Mouse (Mus musculus) hindbrain, embryonic 16.5 days (tissue): ENCODE measurements at regions not wholly inside any gene's neighbourhood (a gene's known extent, or its start where the extent isn't known, plus 50 kb on each side); places are given as distances from the start of the nearest gene placed in this dataset.
A peak's percentile ranks its signal among the peaks of the same experiment; 100 is the strongest.

Experiments used
- ATAC-seq: fragments of 200-750 bp; cut with Nextera tagmentation; 2 replicates; pipeline ENCODE4 v1.8.0; 2017; ENCODE audit warnings: moderate TSS enrichment, moderate library complexity
- H3K27ac ChIP-seq: fragments of 300-500 bp; sonication (generic); 2 replicates; pipeline ENCODE4 v1.5.1; 2014; ENCODE audit warnings: low read depth, mild to moderate bottlenecking, control low read depth, low read length, moderate library complexity
- H3K27me3 ChIP-seq: fragments of 300-500 bp; sonication (generic); replicated peaks from 2 replicates; pipeline ENCODE4 v1.6.1; 2014; ENCODE audit warnings: low read length; ENCODE audit not compliant: control insufficient read depth, insufficient read depth
- H3K36me3 ChIP-seq: fragments of 300-500 bp; sonication (generic); 2 replicates; pipeline ENCODE4 v1.6.1; 2014; ENCODE audit warnings: mild to moderate bottlenecking, low read length, moderate library complexity, mixed read lengths; ENCODE audit not compliant: control insufficient read depth, insufficient read depth
- H3K4me1 ChIP-seq: fragments of 300-500 bp; sonication (generic); 2 replicates; pipeline ENCODE4 v1.6.1; 2014; ENCODE audit warnings: low read depth, low read length; ENCODE audit not compliant: control insufficient read depth, insufficient read depth
- H3K4me2 ChIP-seq: fragments of 300-500 bp; sonication (generic); 2 replicates; pipeline ENCODE4 v1.6.1; 2014; ENCODE audit warnings: mild to moderate bottlenecking, low read length, control low read depth, moderate library complexity
- H3K4me3 ChIP-seq: fragments of 300-500 bp; sonication (generic); 2 replicates; pipeline ENCODE4 v1.5.1; 2014; ENCODE audit warnings: mild to moderate bottlenecking, low read length, control low read depth, moderate library complexity
- H3K9ac ChIP-seq: fragments of 300-500 bp; sonication (generic); 2 replicates; pipeline ENCODE4 v1.6.1; 2014; ENCODE audit warnings: low read depth, mild to moderate bottlenecking, control low read depth, low read length, moderate library complexity
- H3K9me3 ChIP-seq: fragments of 300-500 bp; sonication (generic); 2 replicates; pipeline ENCODE4 v1.6.1; 2014; ENCODE audit warnings: mild to moderate bottlenecking, low read length, moderate library complexity; ENCODE audit not compliant: control insufficient read depth
- WGBS: fragments of 180-500 bp; shearing (Covaris S2); extraction: QIAGEN DNeasy Blood & Tissue Kit; methylation state at CpG from one replicate; pipeline ENCODE4 v1.1.7; 2014; 5-methylcytosine and 5-hydroxymethylcytosine counted together

- Histone ChIP-seq H3K4me1 (no peaks in the 10 kb centered on the region), H3K27me3 (no peaks in the 10 kb centered on the region), H3K9me3 (no peaks in the 10 kb centered on the region), H3K36me3 (no peaks in the 10 kb centered on the region), H3K4me3 (no peak overlapping the region), H3K27ac (no peak overlapping the region), H3K4me2 (no peak overlapping the region), H3K9ac (no peak overlapping the region)
- ATAC-seq, result no peak
- 90% methylated on average over 1 of the region's 1 CpGs for WGBS
Measured at GRCm38 (mm10) chr1:138371474-138371873, 97.9 kb downstream of the Atp6v1g3 start.

- H3K9ac ChIP-seq, result no peak overlapping the region
- no peaks in the 10 kb centered on the region for H3K36me3 ChIP-seq
- WGBS, result 80% methylated on average over 3 of the region's 3 CpGs
- no peaks in the 10 kb centered on the region for H3K9me3 ChIP-seq
- H3K4me1 ChIP-seq, result peaks cover 6% of the 10 kb centered on the region
- no peak overlapping the region for H3K27ac ChIP-seq
- no peaks in the 10 kb centered on the region for H3K27me3 ChIP-seq
- ATAC-seq, result no peak
- no peak overlapping the region for H3K4me3 ChIP-seq
- no peak overlapping the region for H3K4me2 ChIP-seq
Measured at GRCm38 (mm10) chr1:138384146-138384545, 110.6 kb downstream of the Atp6v1g3 start.

GRCm38 (mm10) chr1:138385156-138385841, 111.8 kb downstream of the Atp6v1g3 start:
- WGBS, result 27% methylated on average over 19 of the region's 19 CpGs
- peaks cover 6% of the 10 kb centered on the region for H3K4me1 ChIP-seq
- peak overlapping the region; percentile 45; the same call in 1 of the 2 replicates for H3K9ac ChIP-seq
- H3K4me3 ChIP-seq, result peak overlapping the region; percentile 16; the same call in 1 of the 2 replicates
- peak; percentile 89 for ATAC-seq
- no peaks in the 10 kb centered on the region for H3K9me3 ChIP-seq
- no peaks in the 10 kb centered on the region for H3K36me3 ChIP-seq
- H3K27me3 ChIP-seq, result no peaks in the 10 kb centered on the region
- H3K27ac ChIP-seq, result peak overlapping the region; percentile 39; the same call in 1 of the 2 replicates
- H3K4me2 ChIP-seq, result peak overlapping the region; percentile 51

- H3K9ac ChIP-seq, result no peak overlapping the region
- no peak overlapping the region for H3K27ac ChIP-seq
- ATAC-seq, result 0 out of 2 replicates have a peak, but pooled peaks have one; percentile 13
Measured at GRCm38 (mm10) chr1:138386001-138386400, 112.5 kb downstream of the Atp6v1g3 start.

GRCm38 (mm10) chr1:138388634-138389033, 115.1 kb downstream of the Atp6v1g3 start:
- no peak overlapping the region for H3K4me3 ChIP-seq
- H3K27me3 ChIP-seq, result no peaks in the 10 kb centered on the region
- H3K27ac ChIP-seq, result no peak overlapping the region
- no peak overlapping the region for H3K9ac ChIP-seq
- peak; percentile 61 for ATAC-seq
- no peaks in the 10 kb centered on the region for H3K36me3 ChIP-seq
- WGBS, result 66% methylated on average over 8 of the region's 8 CpGs
- no peak overlapping the region for H3K4me2 ChIP-seq
- no peaks in the 10 kb centered on the region for H3K9me3 ChIP-seq
- peaks cover 6% of the 10 kb centered on the region for H3K4me1 ChIP-seq

More at GRCm38 (mm10) chr1:138386001-138386400, 112.5 kb downstream of the Atp6v1g3 start:
- no peak overlapping the region for H3K4me2 ChIP-seq
- H3K27me3 ChIP-seq, result no peaks in the 10 kb centered on the region
- H3K4me3 ChIP-seq, result no peak overlapping the region
- H3K4me1 ChIP-seq, result peaks cover 6% of the 10 kb centered on the region
- H3K36me3 ChIP-seq, result no peaks in the 10 kb centered on the region
- H3K9me3 ChIP-seq, result no peaks in the 10 kb centered on the region
- WGBS, result 57% methylated on average over 5 of the region's 5 CpGs

GRCm38 (mm10) chr1:138389676-138390075, 116.1 kb downstream of the Atp6v1g3 start:
- ATAC-seq, result no peak

GRCm38 (mm10) chr1:138418610-138419009, 145.1 kb downstream of the Atp6v1g3 start:
- no peak overlapping the region for H3K4me2 ChIP-seq
- H3K27ac ChIP-seq, result no peak overlapping the region
- H3K4me3 ChIP-seq, result no peak overlapping the region
- no peaks in the 10 kb centered on the region for H3K9me3 ChIP-seq
- 76% methylated on average over 3 of the region's 3 CpGs for WGBS
- H3K36me3 ChIP-seq, result no peaks in the 10 kb centered on the region
- no peaks in the 10 kb centered on the region for H3K4me1 ChIP-seq
- ATAC-seq, result no peak
- H3K27me3 ChIP-seq, result no peaks in the 10 kb centered on the region
- H3K9ac ChIP-seq, result no peak overlapping the region

More at GRCm38 (mm10) chr1:138389676-138390075, 116.1 kb downstream of the Atp6v1g3 start:
- H3K4me2 ChIP-seq, result no peak overlapping the region
- H3K9ac ChIP-seq, result no peak overlapping the region
- no peaks in the 10 kb centered on the region for H3K36me3 ChIP-seq
- 54% methylated on average over 1 of the region's 1 CpGs for WGBS
- H3K9me3 ChIP-seq, result no peaks in the 10 kb centered on the region
- H3K4me3 ChIP-seq, result no peak overlapping the region
- H3K4me1 ChIP-seq, result peaks cover 6% of the 10 kb centered on the region
- no peaks in the 10 kb centered on the region for H3K27me3 ChIP-seq
- H3K27ac ChIP-seq, result no peak overlapping the region

GRCm38 (mm10) chr1:138427416-138427815, 153.9 kb downstream of the Atp6v1g3 start:
- Histone ChIP-seq H3K4me2 (no peak overlapping the region), H3K36me3 (no peaks in the 10 kb centered on the region), H3K27ac (no peak overlapping the region), H3K27me3 (no peaks in the 10 kb centered on the region), H3K9me3 (no peaks in the 10 kb centered on the region), H3K9ac (no peak overlapping the region), H3K4me1 (no peaks in the 10 kb centered on the region), H3K4me3 (no peak overlapping the region)
- 94% methylated on average over 2 of the region's 2 CpGs for WGBS
- no peak for ATAC-seq
